Comparison of ENCODE assay signal across 22 mouse cellular contexts in the genomic region with DNA sequence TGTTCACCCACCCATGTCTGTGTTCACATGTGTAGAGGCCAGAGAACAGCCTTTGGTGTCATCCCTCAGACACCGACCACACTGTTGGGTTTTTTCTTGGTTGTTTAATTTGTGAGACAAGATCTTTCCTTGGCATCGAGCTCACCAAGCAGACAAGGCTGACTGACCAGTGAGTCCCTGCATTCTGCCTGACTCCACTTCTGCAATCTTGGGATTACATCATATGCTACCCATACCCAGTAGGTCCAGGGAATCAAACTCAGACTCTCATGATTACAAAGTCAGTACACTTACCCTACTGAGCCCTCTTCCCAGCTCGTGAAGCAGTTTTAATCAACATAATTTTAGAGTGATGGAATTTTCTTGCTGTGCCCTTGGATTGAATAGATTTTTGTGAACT. TPM values are rescaled to one million over a fixed set of nuclear protein-coding genes. Genes with fewer than 3 reads are reported as not detected.
DNase-seq lines count a peak whose midpoint lies in the region; ATAC-seq and TF ChIP-seq lines count a peak whose summit lies in the region.
"Had no signal": no experiment of that assay in that cellular context is flagged by ENCODE, and none has a peak within 500 bp of the region (broad histone marks: within the 10 kb centered on the region; RNA-seq: fewer than 3 reads in every experiment).

No protein-coding gene starts in this region.

- H3K4me1 ChIP-seq in hindbrain, embryonic 10.5 days (replicated peaks) = no peaks in the 10 kb centered on the region
- H3K4me1 ChIP-seq in hindbrain, postnatal 0 days (ENCODE audit: insufficient read depth, low read length) = no peaks in the 10 kb centered on the region
- no peaks in the 10 kb centered on the region for H3K4me1 ChIP-seq in liver, embryonic 11.5 days (replicated peaks; ENCODE audit: control insufficient read depth, insufficient read depth, low read length)
- H3K4me1 ChIP-seq in liver, embryonic 12.5 days = no peaks in the 10 kb centered on the region
- H3K4me1 ChIP-seq: embryonic facial prominence, embryonic 10.5 days; embryonic facial prominence, embryonic 12.5 days; forebrain, embryonic 13.5 days; forebrain, embryonic 15.5 days had no signal

- ATAC-seq in hindbrain, postnatal 0 days = no peak
- no peak for ATAC-seq in liver, embryonic 11.5 days (replicated peaks; ENCODE audit: low FRiP score)
- ATAC-seq in liver, embryonic 12.5 days = no peak
- ATAC-seq in megakaryocyte, adult 5-6 weeks (ENCODE audit: poor library complexity, severe bottlenecking) = 0 out of 2 replicates have a peak, but pooled peaks have one; percentile 40
- ATAC-seq: forebrain, embryonic 13.5 days; forebrain, embryonic 15.5 days had no signal

- WGBS in hindbrain, embryonic 10.5 days = 90% methylated on average over 3 of the region's 3 CpGs
- WGBS in hindbrain, postnatal 0 days = 87% methylated on average over 3 of the region's 3 CpGs
- WGBS in liver, embryonic 11.5 days = 87% methylated on average over 3 of the region's 3 CpGs
- WGBS in liver, embryonic 12.5 days (ENCODE audit: insufficient replicate concordance) = 64% methylated on average over 3 of the region's 3 CpGs

- H3K9ac ChIP-seq in hindbrain, postnatal 0 days (replicated peaks; ENCODE audit: low read length) = no peak overlapping the region
- no peak overlapping the region for H3K9ac ChIP-seq in liver, embryonic 11.5 days (ENCODE audit: low read depth, low read length)
- H3K9ac ChIP-seq in liver, embryonic 12.5 days = no peak overlapping the region
- H3K9ac ChIP-seq: embryonic facial prominence, embryonic 12.5 days; forebrain, embryonic 13.5 days; forebrain, embryonic 15.5 days had no signal

- TF ChIP-seq CTCF in hindbrain, postnatal 0 days (IDR thresholded peaks at IDR 0.05; ENCODE audit: low read depth) = no peak

- DNase-seq in hindbrain, embryonic 10.5 days (ENCODE audit: low spot score) = peak; percentile 0
- DNase-seq in hindbrain, postnatal 0 days (ENCODE audit: low spot score) = no peak
- DNase-seq in liver, embryonic 11.5 days (ENCODE audit: low spot score) = peak; percentile 19
- no peak for DNase-seq in adrenal gland, postnatal 4 days (ENCODE audit: low spot score in 2 of 2)
- DNase-seq in retina, postnatal 1 day = no peak
- DNase-seq: adrenal gland, adult 2 months; adrenal gland, postnatal 10 days; adrenal gland, postnatal 25 days; cerebellum, adult 11-12 months; cerebellum, adult 2 months; cerebellum, adult 9-10 months; cerebellum, postnatal 10 days; cerebellum, postnatal 25 days had no signal

- H3K4me3 ChIP-seq in hindbrain, embryonic 10.5 days = no peak overlapping the region
- H3K4me3 ChIP-seq in hindbrain, postnatal 0 days (ENCODE audit: low read length) = no peak overlapping the region
- no peak overlapping the region for H3K4me3 ChIP-seq in liver, embryonic 11.5 days (ENCODE audit: low read depth, low read length)
- no peak overlapping the region for H3K4me3 ChIP-seq in liver, embryonic 12.5 days
- H3K4me3 ChIP-seq: embryonic facial prominence, embryonic 10.5 days; embryonic facial prominence, embryonic 12.5 days; forebrain, embryonic 13.5 days; forebrain, embryonic 15.5 days had no signal

- H3K4me2 ChIP-seq in hindbrain, postnatal 0 days (ENCODE audit: low read depth, low read length) = no peak overlapping the region
- H3K4me2 ChIP-seq in liver, embryonic 11.5 days = no peak overlapping the region
- H3K4me2 ChIP-seq in liver, embryonic 12.5 days = no peak overlapping the region
- H3K4me2 ChIP-seq: embryonic facial prominence, embryonic 12.5 days; forebrain, embryonic 13.5 days; forebrain, embryonic 15.5 days had no signal

- H3K36me3 ChIP-seq in hindbrain, embryonic 10.5 days = no peaks in the 10 kb centered on the region
- no peaks in the 10 kb centered on the region for H3K36me3 ChIP-seq in hindbrain, postnatal 0 days (ENCODE audit: insufficient read depth, low read length)
- H3K36me3 ChIP-seq in liver, embryonic 11.5 days (ENCODE audit: control insufficient read depth, insufficient read depth, low read length) = no peaks in the 10 kb centered on the region
- no peaks in the 10 kb centered on the region for H3K36me3 ChIP-seq in liver, embryonic 12.5 days
- H3K36me3 ChIP-seq: embryonic facial prominence, embryonic 10.5 days; embryonic facial prominence, embryonic 12.5 days; forebrain, embryonic 15.5 days had no signal

- no peaks in the 10 kb centered on the region for H3K9me3 ChIP-seq in hindbrain, embryonic 10.5 days
- no peaks in the 10 kb centered on the region for H3K9me3 ChIP-seq in hindbrain, postnatal 0 days (ENCODE audit: low read length)
- H3K9me3 ChIP-seq in liver, embryonic 11.5 days (ENCODE audit: control insufficient read depth, low read length) = no peaks in the 10 kb centered on the region
- no peaks in the 10 kb centered on the region for H3K9me3 ChIP-seq in liver, embryonic 12.5 days (replicated peaks)
- H3K9me3 ChIP-seq: embryonic facial prominence, embryonic 10.5 days; embryonic facial prominence, embryonic 12.5 days; forebrain, embryonic 13.5 days; forebrain, embryonic 15.5 days had no signal

- no peaks in the 10 kb centered on the region for H3K27me3 ChIP-seq in hindbrain, embryonic 10.5 days (ENCODE audit: insufficient read depth, poor library complexity, severe bottlenecking)
- no peaks in the 10 kb centered on the region for H3K27me3 ChIP-seq in hindbrain, postnatal 0 days (ENCODE audit: insufficient read depth, low read length)
- H3K27me3 ChIP-seq in liver, embryonic 11.5 days (replicated peaks; ENCODE audit: control insufficient read depth, insufficient read depth, low read length) = no peaks in the 10 kb centered on the region
- H3K27me3 ChIP-seq in liver, embryonic 12.5 days (replicated peaks) = no peaks in the 10 kb centered on the region
- H3K27me3 ChIP-seq: embryonic facial prominence, embryonic 12.5 days; forebrain, embryonic 13.5 days; forebrain, embryonic 15.5 days had no signal

- no peak overlapping the region for H3K27ac ChIP-seq in hindbrain, embryonic 10.5 days
- H3K27ac ChIP-seq in hindbrain, postnatal 0 days = no peak overlapping the region
- no peak overlapping the region for H3K27ac ChIP-seq in liver, embryonic 11.5 days (ENCODE audit: low read depth, low read length)
- H3K27ac ChIP-seq in liver, embryonic 12.5 days = no peak overlapping the region
- H3K27ac ChIP-seq: embryonic facial prominence, embryonic 10.5 days; embryonic facial prominence, embryonic 12.5 days; forebrain, embryonic 13.5 days; forebrain, embryonic 15.5 days had no signal

RNA-seq across cellular contexts. Expression of a gene that starts 30.0 kb away (rescaled TPM):
- 145 and 157 TPM in 2 replicates for polyA plus RNA-seq in hindbrain, embryonic 10.5 days (2016; fragmentation: Nextera tagmentation; extraction: Ambion mirVana)
- 40.2 and 64.9 TPM in 2 replicates for total RNA-seq in hindbrain, postnatal 0 days (2014; rRNA removed)
- 58.3 and 64.1 TPM in 2 replicates for polyA plus RNA-seq in hindbrain, postnatal 0 days (2015; fragmentation: Nextera tagmentation; extraction: Ambion mirVana)
- polyA plus RNA-seq in liver, embryonic 11.5 days (2014; fragmentation: Nextera tagmentation; extraction: Ambion mirVana) = 56.3 and 56.9 TPM in 2 replicates
- polyA plus RNA-seq in liver, embryonic 12.5 days (2016; fragmentation: Nextera tagmentation; extraction: Ambion mirVana) = 27.9 and 28.9 TPM in 2 replicates
- 68.3 and 69.2 TPM in 2 replicates for total RNA-seq in megakaryocyte, adult 5-6 weeks (2015)
- 35.9 and 37.7 TPM in 2 replicates for total RNA-seq in megakaryocyte, adult 5-6 weeks (2017)
- 10 to 100 TPM; 47.0 to 48.8 TPM for total RNA-seq in adrenal gland, postnatal 4 days (2021)

RNA-seq across cellular contexts. Expression of a gene that starts 44.0 kb away (rescaled TPM):
- polyA plus RNA-seq in hindbrain, embryonic 10.5 days (2016; fragmentation: Nextera tagmentation; extraction: Ambion mirVana) = not detected in 2 replicates
- not detected in 2 replicates for total RNA-seq in hindbrain, postnatal 0 days (2014; rRNA removed)
- polyA plus RNA-seq in hindbrain, postnatal 0 days (2015; fragmentation: Nextera tagmentation; extraction: Ambion mirVana) = 0.33 and 0.48 TPM in 2 replicates
- polyA plus RNA-seq in liver, embryonic 11.5 days (2014; fragmentation: Nextera tagmentation; extraction: Ambion mirVana) = 0.18 and 0.49 TPM in 2 replicates
- polyA plus RNA-seq in liver, embryonic 12.5 days (2016; fragmentation: Nextera tagmentation; extraction: Ambion mirVana) = 0.29 and 0.30 TPM in 2 replicates
- total RNA-seq in megakaryocyte, adult 5-6 weeks (2015) = 2.9 TPM in 1 of 2 replicates, not detected in the other
- total RNA-seq in megakaryocyte, adult 5-6 weeks (2017) = not detected in 2 replicates
- 1 to 10 TPM in 1 of 2 experiments, under 1 TPM in 1; 0.78 to 1.2 TPM for total RNA-seq in adrenal gland, postnatal 4 days (2021)
- total RNA-seq: MEL had no signal
- polyA plus RNA-seq: C2C12; embryonic facial prominence, embryonic 10.5 days; embryonic facial prominence, embryonic 12.5 days; forebrain, embryonic 11.5 days; forebrain, embryonic 13.5 days; forebrain, embryonic 15.5 days had no signal

Comparison
In these comparisons a context has a peak if more than half of its experiments do, and no peak if none do; other contexts are left out.
1. DNase-seq: peak in hindbrain, embryonic 10.5 days (single experiment) and liver, embryonic 11.5 days (single experiment); none in hindbrain, postnatal 0 days (single experiment), adrenal gland, postnatal 4 days (0 of 2) and retina, postnatal 1 day (single experiment).